Mouse (Mus musculus): ENCODE results near the gene Ccdc105.

Ccdc105 gene

GRCm38 (mm10) chr10:78752452-78753191 lies at the start of gene Ccdc105:
TSS of gene Ccdc105 (minus strand) at chr10:78753065.
- no peak for DNase-seq

- DNase-seq: no peak
These were observed 48.6 kb upstream of the Ccdc105 start for GRCm38 (mm10) chr10:78801449-78801848.

GRCm38 (mm10) chr10:78790561-78790960 lies 37.7 kb upstream of the Ccdc105 start:
- DNase-seq: no peak

GRCm38 (mm10) chr10:78787566-78788087 lies 34.8 kb upstream of the Ccdc105 start:
- no peak for DNase-seq

GRCm38 (mm10) chr10:78779981-78780651 lies 27.3 kb upstream of the Ccdc105 start, which contains the start of gene Slc1a6:
TSS of gene Slc1a6 (plus strand) at chr10:78780496.
- no peak for DNase-seq

- no peak for DNase-seq
These were observed 26.7 kb upstream of the Ccdc105 start for GRCm38 (mm10) chr10:78779527-78779926.

- DNase-seq: no peak
These were observed 23.0 kb upstream of the Ccdc105 start for GRCm38 (mm10) chr10:78775830-78776229.

- DNase-seq: no peak
These were observed 12.7 kb upstream of the Ccdc105 start for GRCm38 (mm10) chr10:78765570-78765969.

- peak; percentile 45 for DNase-seq
These were observed 3.2 kb upstream of the Ccdc105 start for GRCm38 (mm10) chr10:78756021-78756420.

- no peak for DNase-seq
These were observed 3.9 kb downstream of the Ccdc105 start for GRCm38 (mm10) chr10:78748946-78749345.

- DNase-seq: no peak
These were observed 4.7 kb downstream of the Ccdc105 start for GRCm38 (mm10) chr10:78748161-78748560.

- DNase-seq: no peak
These were observed 5.7 kb downstream of the Ccdc105 start for GRCm38 (mm10) chr10:78747035-78747721.

- no peak for DNase-seq
These were observed 7.2 kb downstream of the Ccdc105 start for GRCm38 (mm10) chr10:78745453-78746232.

GRCm38 (mm10) chr10:78743721-78744120 lies 9.1 kb downstream of the Ccdc105 start:
- no peak for DNase-seq

- DNase-seq: no peak
These were observed 13.0 kb downstream of the Ccdc105 start for GRCm38 (mm10) chr10:78739821-78740220.

GRCm38 (mm10) chr10:78727876-78728275 lies 25.0 kb downstream of the Ccdc105 start:
- no peak for DNase-seq

- no peak for DNase-seq
These were observed 25.8 kb downstream of the Ccdc105 start for GRCm38 (mm10) chr10:78727035-78727434.

- no peak for DNase-seq
These were observed 29.4 kb downstream of the Ccdc105 start for GRCm38 (mm10) chr10:78723416-78723815.

GRCm38 (mm10) chr10:78722654-78723053 lies 30.2 kb downstream of the Ccdc105 start:
- no peak for DNase-seq

- DNase-seq: no peak
These were observed 30.8 kb downstream of the Ccdc105 start for GRCm38 (mm10) chr10:78722036-78722435.

GRCm38 (mm10) chr10:78718056-78718455 lies 34.8 kb downstream of the Ccdc105 start, which contains the start of gene Casp14:
TSS of gene Casp14 (minus strand) at chr10:78718294.
- no peak for DNase-seq

- DNase-seq: no peak
These were observed 36.6 kb downstream of the Ccdc105 start for GRCm38 (mm10) chr10:78716231-78716630.

- no peak for DNase-seq
These were observed 37.7 kb downstream of the Ccdc105 start for GRCm38 (mm10) chr10:78715156-78715555.
